Mouse (Mus musculus): ENCODE measurements around the gene Rgl1.
A peak's percentile ranks its signal among the peaks of the same experiment; 100 is the strongest.

DNA sequence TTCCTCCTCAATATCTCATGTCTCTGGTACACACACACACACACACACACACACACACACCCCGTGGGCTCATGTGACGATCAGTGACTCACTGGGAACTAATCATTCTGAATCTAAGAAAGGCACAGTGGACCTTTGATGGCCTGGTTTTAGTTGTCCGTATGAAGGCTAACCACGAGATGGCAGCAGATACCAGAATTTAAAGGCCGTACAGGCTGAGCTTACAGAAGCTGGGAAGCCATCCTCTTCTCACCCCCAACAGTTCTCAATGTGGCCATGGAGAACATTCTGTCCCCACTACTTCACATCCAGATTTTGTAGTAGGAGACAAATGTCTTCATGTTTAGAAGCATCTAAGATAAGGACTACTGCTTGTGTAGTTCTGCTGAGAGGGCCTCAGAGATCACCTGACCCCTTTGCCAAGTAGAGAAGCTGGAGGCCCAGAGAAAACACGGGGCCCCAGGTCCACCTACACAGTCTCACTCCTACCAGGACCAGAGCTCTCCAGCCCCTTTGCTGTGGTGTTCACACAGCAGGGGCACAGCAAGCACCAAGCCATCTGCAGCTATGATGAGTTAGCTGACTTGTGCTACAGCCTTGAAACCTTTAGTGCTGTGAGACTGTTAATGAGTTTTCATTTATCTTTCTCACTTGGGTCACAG lies 241.0 kb downstream of the Rgl1 start:
- TF ChIP-seq POLR2A (IDR thresholded peaks at IDR 0.05; ENCODE audit: borderline replicate concordance, low read depth, low read length) (no peak), CTCF (IDR thresholded peaks at IDR 0.05; ENCODE audit: low read depth, low read length) (peak; percentile 27; the same call in 1 of the 2 replicates)

Data from bone marrow macrophage, adult 2 months (primary cell).